ENCODE assay signal across 28 mouse cellular contexts in the genomic region with DNA sequence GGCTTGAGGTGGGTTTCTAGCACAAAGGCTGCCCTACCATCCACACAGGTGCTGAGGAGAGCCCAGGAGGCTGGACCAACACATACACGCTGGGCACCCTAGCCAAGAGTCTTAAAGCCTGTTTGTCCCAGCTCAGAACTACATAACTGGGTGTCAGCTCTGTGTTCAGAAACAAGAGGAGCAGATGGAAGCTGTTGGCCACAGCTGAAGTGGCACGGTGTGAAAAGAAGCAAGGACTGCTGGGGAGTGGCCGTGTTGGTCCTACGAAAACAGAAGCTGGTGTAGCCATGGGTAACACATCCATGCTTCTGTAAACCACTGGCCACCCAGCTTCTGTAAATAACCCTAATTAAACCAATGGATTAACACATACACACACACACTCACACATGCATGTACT. TPM values are rescaled to one million over a fixed set of nuclear protein-coding genes. Genes with fewer than 3 reads are reported as not detected.
A peak's percentile ranks its signal among the peaks of the same experiment; 100 is the strongest.
DNase-seq lines count a peak whose midpoint lies in the region; ATAC-seq and TF ChIP-seq lines count a peak whose summit lies in the region.
"Had no signal": no experiment of that assay in that cellular context is flagged by ENCODE, and none has a peak within 500 bp of the region (broad histone marks: within the 10 kb centered on the region; RNA-seq: fewer than 3 reads in every experiment).

No protein-coding gene starts in this region.

- no peaks in the 10 kb centered on the region for H3K27me3 ChIP-seq in forebrain, postnatal 0 days (ENCODE audit: insufficient read depth, low read length)
- H3K27me3 ChIP-seq in forebrain, embryonic 16.5 days (replicated peaks; ENCODE audit: control insufficient read depth, insufficient read depth, low read length): no peaks in the 10 kb centered on the region
- no peaks in the 10 kb centered on the region for H3K27me3 ChIP-seq in liver, adult 2 months (ENCODE audit: control insufficient read depth, insufficient read depth, low read length)
- H3K27me3 ChIP-seq: limb, embryonic 15.5 days; midbrain, embryonic 13.5 days; neural tube, embryonic 13.5 days had no signal

- H3K4me2 ChIP-seq in forebrain, postnatal 0 days (ENCODE audit: low read depth): no peak overlapping the region
- no peak overlapping the region for H3K4me2 ChIP-seq in forebrain, embryonic 16.5 days (ENCODE audit: low read length)
- H3K4me2 ChIP-seq: heart, embryonic 11.5 days; limb, embryonic 15.5 days; midbrain, embryonic 13.5 days; neural tube, embryonic 13.5 days had no signal

- DNase-seq in forebrain, postnatal 0 days: peak; percentile 23
- DNase-seq in liver, adult 2 months (ENCODE audit: extremely low read depth, low read depth, low spot score): no peak
- DNase-seq in liver: no peak
- peak; percentile 25 for DNase-seq in brain, adult 2 months (ENCODE audit: low read depth, low spot score)
- DNase-seq in lung, postnatal 14 days: peak; percentile 33
- DNase-seq in kidney, adult 9 months: no peak
- DNase-seq in kidney, adult 11 months: no peak
- DNase-seq: adrenal gland, postnatal 14 days; cerebellum, adult 8-10 months; gastrocnemius, adult 2 months; kidney, postnatal 4 days; left cerebral cortex, postnatal 4 days; retina, postnatal 1 day; spleen, adult 18-20 months; thymus, adult 2 months had no signal

- H3K4me1 ChIP-seq in forebrain, postnatal 0 days (ENCODE audit: insufficient read depth): peaks cover 5% of the 10 kb centered on the region; the same call in 1 of the 2 replicates
- H3K4me1 ChIP-seq in forebrain, embryonic 16.5 days (replicated peaks; ENCODE audit: control insufficient read depth, insufficient read depth, low read length): no peaks in the 10 kb centered on the region
- H3K4me1 ChIP-seq in liver, adult 2 months (ENCODE audit: control insufficient read depth, insufficient read depth, low read length): no peaks in the 10 kb centered on the region
- H3K4me1 ChIP-seq: megakaryocyte, embryonic 14.5 days; midbrain, embryonic 13.5 days had no signal

- 71% methylated on average over 4 of the region's 4 CpGs for WGBS in forebrain, postnatal 0 days
- 76% methylated on average over 4 of the region's 4 CpGs for WGBS in forebrain, embryonic 16.5 days
- 90% methylated on average over 4 of the region's 4 CpGs for WGBS in liver, adult 2 months

- H3K27ac ChIP-seq in forebrain, postnatal 0 days (ENCODE audit: low read depth, low read length): no peak overlapping the region
- no peak overlapping the region for H3K27ac ChIP-seq in forebrain, embryonic 16.5 days (ENCODE audit: low read length)
- H3K27ac ChIP-seq in liver, adult 2 months (replicated peaks; ENCODE audit: insufficient read depth, low read depth, low read length): peak overlapping the region; percentile 40
- H3K27ac ChIP-seq: forebrain, embryonic 10.5 days; gastrocnemius, adult 2 months; hindbrain, embryonic 10.5 days; limb, embryonic 15.5 days; midbrain, embryonic 13.5 days; neural tube, embryonic 13.5 days had no signal

- no peak for TF ChIP-seq POLR2A in liver, adult 2 months (IDR thresholded peaks at IDR 0.05; ENCODE audit: extremely low read depth, insufficient read depth, low read length)

- no peak overlapping the region for H3K4me3 ChIP-seq in forebrain, postnatal 0 days (ENCODE audit: low read depth, low read length)
- no peak overlapping the region for H3K4me3 ChIP-seq in forebrain, embryonic 16.5 days (replicated peaks; ENCODE audit: low read length)
- H3K4me3 ChIP-seq in liver, adult 2 months (ENCODE audit: insufficient read depth, low read depth, low read length): no peak overlapping the region
- H3K4me3 ChIP-seq: forebrain, embryonic 10.5 days; gastrocnemius, adult 2 months; hindbrain, embryonic 10.5 days; limb, embryonic 15.5 days; megakaryocyte, embryonic 14.5 days; midbrain, embryonic 13.5 days; neural tube, embryonic 13.5 days had no signal

- no peak for TF ChIP-seq CTCF in forebrain, postnatal 0 days (IDR thresholded peaks at IDR 0.05; ENCODE audit: low read depth)
- no peak for TF ChIP-seq CTCF in liver, adult 2 months (IDR thresholded peaks at IDR 0.05; ENCODE audit: low read depth, low read length)

- no peak overlapping the region for H3K9ac ChIP-seq in forebrain, postnatal 0 days
- no peak overlapping the region for H3K9ac ChIP-seq in forebrain, embryonic 16.5 days (replicated peaks; ENCODE audit: low read depth, low read length)
- H3K9ac ChIP-seq in liver, adult 2 months (ENCODE audit: low read depth, low read length): no peak overlapping the region
- H3K9ac ChIP-seq: limb, embryonic 15.5 days; midbrain, embryonic 13.5 days; neural tube, embryonic 13.5 days had no signal

- H3K9me3 ChIP-seq in forebrain, postnatal 0 days (ENCODE audit: low read length): no peaks in the 10 kb centered on the region
- no peaks in the 10 kb centered on the region for H3K9me3 ChIP-seq in forebrain, embryonic 16.5 days (ENCODE audit: control insufficient read depth, low read length)
- H3K9me3 ChIP-seq: forebrain, embryonic 10.5 days; hindbrain, embryonic 10.5 days; limb, embryonic 15.5 days; midbrain, embryonic 13.5 days; neural tube, embryonic 13.5 days had no signal

- H3K36me3 ChIP-seq in forebrain, postnatal 0 days (ENCODE audit: insufficient read depth): no peaks in the 10 kb centered on the region
- H3K36me3 ChIP-seq in forebrain, embryonic 16.5 days (ENCODE audit: control insufficient read depth, insufficient read depth): no peaks in the 10 kb centered on the region
- H3K36me3 ChIP-seq in liver, adult 2 months (ENCODE audit: control insufficient read depth, insufficient read depth, low read length): no peaks in the 10 kb centered on the region
- H3K36me3 ChIP-seq: forebrain, embryonic 10.5 days; hindbrain, embryonic 10.5 days; limb, embryonic 15.5 days; midbrain, embryonic 13.5 days; neural tube, embryonic 13.5 days had no signal

- peak; percentile 43 for ATAC-seq in forebrain, postnatal 0 days
- no peak for ATAC-seq in forebrain, embryonic 16.5 days
- ATAC-seq: intestine, postnatal 0 days; midbrain, embryonic 13.5 days had no signal

- H3K79me2 ChIP-seq in liver, adult 2 months (ENCODE audit: control insufficient read depth, insufficient read depth, low read length): no peaks in the 10 kb centered on the region

RNA-seq across cellular contexts. Expression of gene Tmem174, which starts 18.1 kb away (rescaled TPM):
- 0.10 TPM in 1 of 2 replicates, not detected in the other for total RNA-seq in forebrain, postnatal 0 days (2014; rRNA removed)
- not detected in 2 replicates for polyA plus RNA-seq in forebrain, postnatal 0 days (2015; fragmentation: Nextera tagmentation; extraction: Ambion mirVana)
- polyA plus RNA-seq in forebrain, embryonic 16.5 days (2015; fragmentation: Nextera tagmentation; extraction: Ambion mirVana): not detected in 2 replicates
- total RNA-seq in liver, adult 2 months (2014; rRNA removed): not detected in 2 replicates
- not detected in 2 replicates for polyA plus RNA-seq in liver, adult 2 months (2012; rRNA removed)
- total RNA-seq: adrenal gland, postnatal 14 days; common myeloid progenitor, adult 5-6 weeks; gastrocnemius, adult 2 months; gastrocnemius, postnatal 4 days; left cerebral cortex, postnatal 4 days had no signal
- polyA plus RNA-seq: brain, embryonic 14.5 days; forebrain, embryonic 10.5 days; heart, postnatal 0 days; hindbrain, embryonic 10.5 days; limb, embryonic 15.5 days; midbrain, embryonic 13.5 days; neural tube, embryonic 13.5 days had no signal

RNA-seq across cellular contexts. Expression of gene Tmem171, which starts 39.3 kb away (rescaled TPM):
- total RNA-seq in forebrain, postnatal 0 days (2014; rRNA removed): not detected in 2 replicates
- polyA plus RNA-seq in forebrain, postnatal 0 days (2015; fragmentation: Nextera tagmentation; extraction: Ambion mirVana): 0.28 TPM in 1 of 2 replicates, not detected in the other
- polyA plus RNA-seq in forebrain, embryonic 16.5 days (2015; fragmentation: Nextera tagmentation; extraction: Ambion mirVana): not detected in 2 replicates
- total RNA-seq in liver, adult 2 months (2014; rRNA removed): not detected in 2 replicates
- polyA plus RNA-seq in liver, adult 2 months (2012; rRNA removed): 0.30 and 0.38 TPM in 2 replicates
- total RNA-seq: gastrocnemius, postnatal 4 days had no signal
- polyA plus RNA-seq: brain, embryonic 14.5 days; forebrain, embryonic 10.5 days; hindbrain, embryonic 10.5 days; midbrain, embryonic 13.5 days; neural tube, embryonic 13.5 days had no signal

Comparison
In these comparisons a context has a peak if more than half of its experiments do, and no peak if none do; other contexts are left out.
1. DNase-seq: peak in forebrain, postnatal 0 days (single experiment), brain, adult 2 months (single experiment) and lung, postnatal 14 days (single experiment); none in liver, adult 2 months (single experiment), liver (single experiment), kidney, adult 9 months (single experiment) and kidney, adult 11 months (single experiment).